Mouse (Mus musculus) embryonic facial prominence, embryonic 14.5 days (tissue): ENCODE measurements around the gene Cdc34b. TPM values are rescaled to one million over a fixed set of nuclear protein-coding genes. Genes with fewer than 3 reads are reported as not detected.
A peak's percentile ranks its signal among the peaks of the same experiment; 100 is the strongest.

ENCODE experiments used
- ATAC-seq: fragments of 200-750 bp; cut with Nextera tagmentation; 2 replicates; pipeline ENCODE4 v1.8.0; 2017; ENCODE audit warnings: low read depth, moderate number of reproducible peaks, moderate TSS enrichment
- DNase-seq: peaks from one replicate; pipeline ENCODE4 v3.0.0-alpha.2; 2015; ENCODE audit warnings: low spot score
- H3K27ac ChIP-seq: fragments of 300-500 bp; sonication (generic); replicated peaks from 2 replicates; pipeline ENCODE4 v1.5.1; 2014; ENCODE audit warnings: low read depth, mild to moderate bottlenecking, low read length, moderate library complexity
- H3K27me3 ChIP-seq: fragments of 300-500 bp; sonication (generic); replicated peaks from 2 replicates; pipeline ENCODE4 v1.6.1; 2014; ENCODE audit warnings: low read length; ENCODE audit not compliant: control insufficient read depth, insufficient read depth
- H3K36me3 ChIP-seq: fragments of 300-500 bp; sonication (generic); 2 replicates; pipeline ENCODE4 v1.6.1; 2014; ENCODE audit warnings: low read length, mixed read lengths; ENCODE audit not compliant: control insufficient read depth, insufficient read depth
- H3K4me1 ChIP-seq: fragments of 300-500 bp; sonication (generic); 2 replicates; pipeline ENCODE4 v1.6.1; 2014; ENCODE audit warnings: antibody characterized with exemption, low read length; ENCODE audit not compliant: control insufficient read depth, insufficient read depth
- H3K4me2 ChIP-seq: fragments of 300-500 bp; sonication (generic); 2 replicates; pipeline ENCODE4 v1.6.1; 2014; ENCODE audit warnings: low read depth, mild to moderate bottlenecking, low read length, moderate library complexity, mixed read lengths
- H3K4me3 ChIP-seq: fragments of 300-500 bp; sonication (generic); 2 replicates; pipeline ENCODE4 v1.5.1; 2014; ENCODE audit warnings: low read depth, mild to moderate bottlenecking, low read length
- H3K9ac ChIP-seq: fragments of 300-500 bp; sonication (generic); 2 replicates; pipeline ENCODE4 v1.6.1; 2014; ENCODE audit warnings: low read depth, mild to moderate bottlenecking, low read length, moderate library complexity, mixed read lengths
- H3K9me3 ChIP-seq: fragments of 300-500 bp; sonication (generic); 2 replicates; pipeline ENCODE4 v1.6.1; 2016; ENCODE audit warnings: low read length; ENCODE audit not compliant: control insufficient read depth
- WGBS: fragments of 180-500 bp; shearing (Covaris S2); extraction: QIAGEN DNeasy Blood & Tissue Kit; methylation state at CpG from one replicate; pipeline ENCODE4 v1.1.7; 2014; 5-methylcytosine and 5-hydroxymethylcytosine counted together
- polyA plus RNA-seq: library from polyadenylated mRNA; unstranded; fragments of >200 nt; fragmentation: Nextera tagmentation; extraction: Ambion mirVana; gene quantifications from 2 replicates; pipeline ENCODE4 v1.2.1, GENCODE M21; 2014

Cdc34b gene
- polyA plus RNA-seq, 1 experiment from 2014 or later = 0.24 TPM

DNA sequence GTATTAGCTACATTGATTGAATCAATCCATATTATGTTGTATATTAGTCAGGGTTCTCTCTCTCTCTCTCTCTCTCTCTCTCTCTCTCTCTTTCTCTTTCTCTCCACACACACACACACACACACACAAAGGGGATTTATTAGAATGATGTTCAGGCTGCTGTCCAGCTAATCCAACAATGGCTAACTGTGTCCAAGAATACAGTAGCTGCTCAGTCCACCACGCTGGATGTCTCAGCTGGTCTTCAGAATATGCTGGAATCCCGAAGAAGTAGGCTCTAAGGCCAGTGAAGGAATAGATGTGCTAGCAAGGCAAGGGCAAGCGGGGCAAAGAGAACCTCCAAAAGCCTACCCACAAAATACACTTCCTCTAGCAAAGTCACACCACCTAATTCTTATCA lies 14.3 kb upstream of the Cdc34b start:
- H3K27me3 ChIP-seq = no peaks in the 10 kb centered on the region
- ATAC-seq (no peak), DNase-seq (no peak)
- H3K36me3 ChIP-seq = no peaks in the 10 kb centered on the region
- no peak overlapping the region for H3K9ac ChIP-seq
- no peak overlapping the region for H3K4me3 ChIP-seq
- no peaks in the 10 kb centered on the region for H3K9me3 ChIP-seq
- 88% methylated on average over 3 of the region's 3 CpGs for WGBS
- no peaks in the 10 kb centered on the region for H3K4me1 ChIP-seq
- no peak overlapping the region for H3K4me2 ChIP-seq
- no peak overlapping the region for H3K27ac ChIP-seq

- no peak for DNase-seq
- H3K4me1 ChIP-seq = no peaks in the 10 kb centered on the region
- no peak overlapping the region for H3K4me2 ChIP-seq
- H3K36me3 ChIP-seq = no peaks in the 10 kb centered on the region
- no peak overlapping the region for H3K4me3 ChIP-seq
- H3K27ac ChIP-seq = no peak overlapping the region
- no peak for ATAC-seq
- no peaks in the 10 kb centered on the region for H3K9me3 ChIP-seq
- 72% methylated on average over 3 of the region's 3 CpGs for WGBS
- no peak overlapping the region for H3K9ac ChIP-seq
- no peaks in the 10 kb centered on the region for H3K27me3 ChIP-seq
Observed at GRCm38 (mm10) chr11:94728545-94728944, 13.0 kb upstream of the Cdc34b start.

- 33% methylated on average over 4 of the region's 4 CpGs for WGBS
- DNase-seq (no peak), ATAC-seq (no peak)
- Histone ChIP-seq H3K27ac (no peak overlapping the region), H3K4me3 (no peak overlapping the region), H3K9me3 (no peaks in the 10 kb centered on the region), H3K27me3 (no peaks in the 10 kb centered on the region), H3K4me2 (no peak overlapping the region), H3K9ac (no peak overlapping the region), H3K36me3 (no peaks in the 10 kb centered on the region), H3K4me1 (no peaks in the 10 kb centered on the region)
Observed at GRCm38 (mm10) chr11:94729565-94729964, 12.0 kb upstream of the Cdc34b start.

GRCm38 (mm10) chr11:94730261-94730660 lies 11.3 kb upstream of the Cdc34b start:
- no peaks in the 10 kb centered on the region for H3K36me3 ChIP-seq
- no peak overlapping the region for H3K4me2 ChIP-seq
- ATAC-seq (no peak), DNase-seq (peak; percentile 65)
- H3K4me1 ChIP-seq = no peaks in the 10 kb centered on the region
- H3K9ac ChIP-seq = no peak overlapping the region
- H3K9me3 ChIP-seq = no peaks in the 10 kb centered on the region
- H3K27me3 ChIP-seq = no peaks in the 10 kb centered on the region
- WGBS = 28% methylated on average over 5 of the region's 5 CpGs
- no peak overlapping the region for H3K4me3 ChIP-seq
- H3K27ac ChIP-seq = no peak overlapping the region

DNA sequence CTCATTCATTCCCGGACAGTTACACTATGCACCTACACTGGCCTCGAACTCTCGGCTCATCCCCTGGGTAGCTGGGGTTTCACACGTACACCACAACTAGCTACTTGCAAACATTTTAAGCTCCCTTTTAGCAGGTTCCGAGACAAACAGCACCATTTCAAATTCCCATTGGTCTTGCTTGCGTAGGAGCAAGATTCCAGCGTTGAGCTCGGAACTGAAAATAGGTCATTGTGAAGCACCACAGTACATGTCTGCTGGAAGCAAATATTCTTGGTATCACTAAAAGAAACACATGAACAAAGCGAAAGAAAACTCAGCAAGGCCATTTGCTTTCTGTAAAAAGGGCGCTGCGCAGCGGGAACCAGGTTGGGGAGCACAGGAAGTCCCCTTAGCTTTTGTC lies 10.4 kb upstream of the Cdc34b start:
- DNase-seq = no peak
- no peak overlapping the region for H3K27ac ChIP-seq
- WGBS = 84% methylated on average over 12 of the region's 12 CpGs
- no peaks in the 10 kb centered on the region for H3K36me3 ChIP-seq
- H3K9me3 ChIP-seq = no peaks in the 10 kb centered on the region
- no peaks in the 10 kb centered on the region for H3K27me3 ChIP-seq
- no peak overlapping the region for H3K4me3 ChIP-seq
- H3K4me1 ChIP-seq = no peaks in the 10 kb centered on the region
- no peak overlapping the region for H3K9ac ChIP-seq
- H3K4me2 ChIP-seq = no peak overlapping the region
- ATAC-seq = no peak

- Histone ChIP-seq H3K9ac (no peak overlapping the region), H3K9me3 (no peaks in the 10 kb centered on the region), H3K4me3 (no peak overlapping the region), H3K27ac (no peak overlapping the region), H3K36me3 (no peaks in the 10 kb centered on the region), H3K4me1 (no peaks in the 10 kb centered on the region), H3K27me3 (no peaks in the 10 kb centered on the region), H3K4me2 (no peak overlapping the region)
- ATAC-seq = no peak
- DNase-seq = no peak
- WGBS = 31% methylated on average over 8 of the region's 8 CpGs
Observed at GRCm38 (mm10) chr11:94732773-94733172, 8.8 kb upstream of the Cdc34b start.

DNA sequence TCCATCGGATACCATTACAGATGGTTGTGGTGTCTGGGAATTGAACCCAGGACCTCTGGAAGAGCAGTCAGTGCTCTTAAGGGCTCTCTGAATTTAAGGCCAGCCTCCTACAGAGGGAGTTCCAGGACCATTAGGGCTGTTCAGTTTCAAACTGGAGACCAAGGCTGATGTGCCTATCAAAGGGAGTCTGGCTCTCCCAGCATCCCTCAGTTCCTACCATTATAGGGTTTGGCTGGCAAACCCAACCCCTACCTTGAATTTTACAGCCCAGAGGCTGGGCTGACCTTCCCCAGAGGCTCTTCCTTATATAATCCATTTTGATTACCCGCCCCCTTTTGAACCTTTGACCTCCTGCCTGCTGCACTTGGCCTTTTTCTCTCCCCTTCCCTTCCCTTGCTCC lies 5.8 kb upstream of the Cdc34b start:
- Histone ChIP-seq H3K4me3 (no peak overlapping the region), H3K4me1 (no peaks in the 10 kb centered on the region), H3K27ac (no peak overlapping the region), H3K36me3 (no peaks in the 10 kb centered on the region), H3K9ac (no peak overlapping the region), H3K27me3 (no peaks in the 10 kb centered on the region), H3K9me3 (no peaks in the 10 kb centered on the region), H3K4me2 (no peak overlapping the region)
- ATAC-seq (no peak), DNase-seq (no peak)
- 77% methylated on average over 2 of the region's 2 CpGs for WGBS

GRCm38 (mm10) chr11:94752946-94753713 lies 11.5 kb downstream of the Cdc34b start:
- Histone ChIP-seq H3K4me1 (no peaks in the 10 kb centered on the region), H3K36me3 (no peaks in the 10 kb centered on the region), H3K27ac (no peak overlapping the region), H3K4me3 (no peak overlapping the region), H3K4me2 (no peak overlapping the region), H3K9me3 (no peaks in the 10 kb centered on the region), H3K9ac (no peak overlapping the region), H3K27me3 (no peaks in the 10 kb centered on the region)
- WGBS = 51% methylated on average over 2 of the region's 2 CpGs
- DNase-seq (no peak), ATAC-seq (no peak)

DNA sequence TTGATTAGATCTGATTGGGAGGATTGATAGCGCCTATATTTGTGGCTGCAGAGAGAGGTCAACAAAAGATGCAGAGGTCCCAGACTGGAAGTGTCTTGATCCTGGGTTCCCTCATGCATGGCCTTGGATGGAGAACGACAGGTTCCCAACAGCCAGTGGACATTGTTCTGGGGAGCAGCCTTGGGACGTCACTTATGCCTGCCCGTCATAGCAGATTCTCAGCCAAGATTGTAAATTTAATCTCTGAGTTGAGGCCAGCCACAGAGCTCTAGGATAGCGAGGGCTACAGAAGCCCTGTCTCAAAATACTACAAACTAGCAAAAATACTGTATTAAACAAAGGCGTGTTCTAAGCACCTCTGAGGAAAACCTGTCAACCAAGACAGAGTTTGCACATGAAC lies 18.3 kb downstream of the Cdc34b start:
- no peak overlapping the region for H3K27ac ChIP-seq
- no peaks in the 10 kb centered on the region for H3K27me3 ChIP-seq
- H3K4me1 ChIP-seq = peaks cover 3% of the 10 kb centered on the region; the same call in 1 of the 2 replicates
- no peaks in the 10 kb centered on the region for H3K9me3 ChIP-seq
- H3K36me3 ChIP-seq = no peaks in the 10 kb centered on the region
- H3K4me2 ChIP-seq = no peak overlapping the region
- DNase-seq (no peak), ATAC-seq (no peak)
- 72% methylated on average over 6 of the region's 6 CpGs for WGBS
- no peak overlapping the region for H3K9ac ChIP-seq
- H3K4me3 ChIP-seq = no peak overlapping the region
